ENCODE assay signal across 8 mouse cellular contexts in the genomic region with DNA sequence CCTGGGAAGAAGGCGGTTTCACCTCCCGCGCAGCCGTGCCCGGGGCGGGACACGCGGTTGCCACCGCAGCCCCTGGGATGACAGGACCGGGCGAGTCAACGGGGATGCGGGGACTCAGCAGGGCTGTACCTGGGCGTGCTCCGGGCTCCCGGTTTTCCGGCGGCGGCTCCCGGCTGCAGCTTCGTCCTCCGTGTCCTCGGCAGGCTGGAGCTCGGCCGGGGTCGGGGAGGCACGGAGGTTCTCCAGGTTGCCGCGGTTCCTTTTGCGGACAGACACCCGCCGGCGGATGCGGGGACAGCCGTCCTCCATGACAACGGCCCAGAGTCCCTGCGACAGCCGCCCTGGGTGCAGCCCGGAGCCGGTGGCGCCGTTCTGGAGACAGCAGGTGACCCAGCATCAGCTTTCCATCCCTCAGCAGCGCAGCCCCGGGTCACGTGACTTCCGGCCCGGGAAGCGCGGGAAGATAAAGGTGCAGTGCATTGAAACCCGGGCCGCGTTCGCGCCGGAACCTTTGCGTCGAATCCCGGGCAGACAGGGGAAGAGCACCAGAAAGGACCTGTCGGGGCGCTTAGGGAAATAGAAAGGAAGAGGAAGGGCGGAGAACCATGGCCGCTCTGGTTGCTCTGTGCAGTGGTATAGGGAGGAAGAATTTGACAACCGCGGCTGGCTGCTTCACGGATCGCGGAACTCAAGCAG. TPM values are rescaled to one million over a fixed set of nuclear protein-coding genes. Genes with fewer than 3 reads are reported as not detected.
DNase-seq lines count a peak whose midpoint lies in the region; ATAC-seq and TF ChIP-seq lines count a peak whose summit lies in the region.

A gene (minus strand): TSS at position 434 of the 696 bp plus-strand sequence.
A gene (plus strand): TSS at position 463 of the 696 bp plus-strand sequence.

- peak within 1 kb of the TSS; percentile 54 for H3K27ac ChIP-seq in bone marrow, adult 2 months (ENCODE audit: control insufficient read depth, insufficient read depth, low read depth, low read length, poor library complexity)
- no peak within 1 kb of the TSS for H3K27ac ChIP-seq in embryonic facial prominence, embryonic 15.5 days (replicated peaks)
- no peak within 1 kb of the TSS for H3K27ac ChIP-seq in kidney, embryonic 14.5 days (ENCODE audit: low read depth, low read length)
- H3K27ac ChIP-seq in limb, embryonic 15.5 days: no peak within 1 kb of the TSS

- TF ChIP-seq POLR2A in bone marrow, adult 2 months (IDR thresholded peaks at IDR 0.05; ENCODE audit: borderline replicate concordance, control insufficient read depth, low read depth, low read length): peak; percentile 36

- H3K9ac ChIP-seq in embryonic facial prominence, embryonic 15.5 days: peak within 1 kb of the TSS; percentile 44
- peak within 1 kb of the TSS; percentile 85 for H3K9ac ChIP-seq in kidney, embryonic 14.5 days (ENCODE audit: low read depth, low read length)
- peak within 1 kb of the TSS; percentile 61 for H3K9ac ChIP-seq in limb, embryonic 15.5 days

- DNase-seq in 416B (ENCODE audit: low read depth): peak; percentile 92
- peak; percentile 84 to 85 for DNase-seq in heart, adult 9 months (ENCODE audit: low spot score in 2 of 2)
- peak; percentile 59 to 60 for DNase-seq in monocyte, adult 2 months (ENCODE audit: low read depth in 1 of 2, low spot score in 2 of 2)
- peak; percentile 86 to 91 for DNase-seq in spleen, postnatal 36 days (ENCODE audit: low spot score in 2 of 2)

- ATAC-seq in embryonic facial prominence, embryonic 15.5 days (ENCODE audit: insufficient number of reproducible peaks, low FRiP score, low TSS enrichment, low read depth): peak; percentile 93
- ATAC-seq in kidney, embryonic 14.5 days (ENCODE audit: low FRiP score, low TSS enrichment): peak; percentile 97
- ATAC-seq in limb, embryonic 15.5 days (ENCODE audit: insufficient number of reproducible peaks, low FRiP score, low TSS enrichment, low read depth): peak; percentile 88

- H3K36me3 ChIP-seq in embryonic facial prominence, embryonic 15.5 days: peaks cover 33% of the 10 kb centered on the region
- peaks cover 32% of the 10 kb centered on the region for H3K36me3 ChIP-seq in kidney, embryonic 14.5 days (ENCODE audit: control insufficient read depth, insufficient read depth, low read length)
- peaks cover 25% of the 10 kb centered on the region for H3K36me3 ChIP-seq in limb, embryonic 15.5 days

- H3K4me1 ChIP-seq in bone marrow, adult 2 months (ENCODE audit: control insufficient read depth, insufficient read depth, low read length): no peaks in the 10 kb centered on the region
- peaks cover 15% of the 10 kb centered on the region; the same call in 1 of the 2 replicates for H3K4me1 ChIP-seq in embryonic facial prominence, embryonic 15.5 days
- H3K4me1 ChIP-seq in kidney, embryonic 14.5 days (ENCODE audit: control insufficient read depth, insufficient read depth, low read length): peaks cover 13% of the 10 kb centered on the region
- peaks cover 13% of the 10 kb centered on the region; the same call in 1 of the 2 replicates for H3K4me1 ChIP-seq in limb, embryonic 15.5 days

- H3K9me3 ChIP-seq in embryonic facial prominence, embryonic 15.5 days (replicated peaks): no peaks in the 10 kb centered on the region
- no peaks in the 10 kb centered on the region for H3K9me3 ChIP-seq in kidney, embryonic 14.5 days (ENCODE audit: control insufficient read depth, low read length)
- H3K9me3 ChIP-seq in limb, embryonic 15.5 days: no peaks in the 10 kb centered on the region

- H3K4me2 ChIP-seq in embryonic facial prominence, embryonic 15.5 days (replicated peaks): peak within 1 kb of the TSS; percentile 86
- peak within 1 kb of the TSS; percentile 95 for H3K4me2 ChIP-seq in kidney, embryonic 14.5 days (replicated peaks; ENCODE audit: low read depth, low read length)
- peak within 1 kb of the TSS; percentile 93 for H3K4me2 ChIP-seq in limb, embryonic 15.5 days

- under 1% methylated on average over 63 of the region's 67 CpGs for WGBS in bone marrow, adult 2 months
- WGBS in embryonic facial prominence, embryonic 15.5 days: under 1% methylated on average over 67 of the region's 67 CpGs
- under 1% methylated on average over 67 of the region's 67 CpGs for whole genome bisulfite sequencing in kidney, embryonic 14.5 days
- WGBS in limb, embryonic 15.5 days: under 1% methylated on average over 67 of the region's 67 CpGs

- TF ChIP-seq CTCF in bone marrow, adult 2 months (IDR thresholded peaks at IDR 0.05; ENCODE audit: control insufficient read depth, insufficient read depth, low read length): no peak

- no peaks in the 10 kb centered on the region for H3K27me3 ChIP-seq in embryonic facial prominence, embryonic 15.5 days
- H3K27me3 ChIP-seq in kidney, embryonic 14.5 days (ENCODE audit: control insufficient read depth, insufficient read depth, low read length): no peaks in the 10 kb centered on the region
- H3K27me3 ChIP-seq in limb, embryonic 15.5 days: no peaks in the 10 kb centered on the region

- H3K4me3 ChIP-seq in bone marrow, adult 2 months (replicated peaks; ENCODE audit: control insufficient read depth, low read depth, low read length): peak within 1 kb of the TSS; percentile 92
- H3K4me3 ChIP-seq in embryonic facial prominence, embryonic 15.5 days (replicated peaks): peak within 1 kb of the TSS; percentile 81
- peak within 1 kb of the TSS; percentile 87 for H3K4me3 ChIP-seq in kidney, embryonic 14.5 days (ENCODE audit: low read length)
- H3K4me3 ChIP-seq in limb, embryonic 15.5 days: peak within 1 kb of the TSS; percentile 84

RNA-seq across cellular contexts. Expression of the first gene that starts in this region (rescaled TPM):
- polyA plus RNA-seq in bone marrow, adult 2 months (2011; ENCODE audit: insufficient read depth, insufficient read length, low replicate concordance, missing spikeins): 21.8 and 50.7 TPM in 2 replicates
- polyA plus RNA-seq in embryonic facial prominence, embryonic 15.5 days (2015; fragmentation: Nextera tagmentation; extraction: Ambion mirVana): 14.0 and 16.6 TPM in 2 replicates
- polyA plus RNA-seq in kidney, embryonic 14.5 days (2014; fragmentation: Nextera tagmentation; extraction: Ambion mirVana): 19.5 and 22.4 TPM in 2 replicates
- polyA plus RNA-seq in limb, embryonic 15.5 days (2015; fragmentation: Nextera tagmentation; extraction: Ambion mirVana): 12.1 and 15.2 TPM in 2 replicates

RNA-seq across cellular contexts. Expression of the second gene that starts in this region (rescaled TPM):
- 101 and 128 TPM in 2 replicates for polyA plus RNA-seq in bone marrow, adult 2 months (2011; ENCODE audit: insufficient read depth, insufficient read length, low replicate concordance, missing spikeins)
- polyA plus RNA-seq in embryonic facial prominence, embryonic 15.5 days (2015; fragmentation: Nextera tagmentation; extraction: Ambion mirVana): 139 and 144 TPM in 2 replicates
- polyA plus RNA-seq in kidney, embryonic 14.5 days (2014; fragmentation: Nextera tagmentation; extraction: Ambion mirVana): 168 and 209 TPM in 2 replicates
- polyA plus RNA-seq in limb, embryonic 15.5 days (2015; fragmentation: Nextera tagmentation; extraction: Ambion mirVana): 126 and 152 TPM in 2 replicates
